Mouse (Mus musculus) myocyte (in vitro differentiated cells): ENCODE results near the gene Dcbld2. TPM values are rescaled to one million over a fixed set of nuclear protein-coding genes. Genes with fewer than 3 reads are reported as not detected.

Experiments
- H3K27me3 ChIP-seq: one replicate; pipeline ENCODE4 v1.6.1; 2011; ENCODE audit not compliant: control insufficient read depth, insufficient read depth, insufficient read length
- H3K36me3 ChIP-seq: one replicate; pipeline ENCODE4 v1.6.1; 2011; ENCODE audit not compliant: control insufficient read depth, insufficient read depth
- H3K4me2 ChIP-seq: one replicate; pipeline ENCODE4 v1.6.1; 2011; ENCODE audit warnings: low read depth, control low read depth
- H3K4me3 ChIP-seq: one replicate; pipeline ENCODE4 v1.5.1; 2011; ENCODE audit warnings: mild to moderate bottlenecking, control low read depth, moderate library complexity
- H3K79me2 ChIP-seq: one replicate; pipeline ENCODE4 v1.6.1; 2011; ENCODE audit not compliant: control insufficient read depth, insufficient read depth
- H3ac ChIP-seq: one replicate; pipeline ENCODE4 v1.6.1; 2011; ENCODE audit not compliant: control insufficient read depth, insufficient read length
- CEBPB ChIP-seq: IDR thresholded peaks from 2 replicates; pipeline ENCODE4 v1.6.1; 2011; ENCODE audit warnings: mild to moderate bottlenecking, moderate library complexity; ENCODE audit not compliant: poor library complexity, insufficient read depth, severe bottlenecking
- E2F4 ChIP-seq: IDR thresholded peaks from one replicate; pipeline ENCODE4 v1.6.1; 2011; ENCODE audit warnings: mild to moderate bottlenecking, control low read depth, moderate library complexity; ENCODE audit not compliant: insufficient read depth
- MAX ChIP-seq: IDR thresholded peaks from one replicate; pipeline ENCODE4 v1.6.1; 2011; ENCODE audit warnings: low read depth, mild to moderate bottlenecking, control low read depth
- MYOD1 ChIP-seq, 3 experiments: IDR thresholded peaks; one replicate each; pipeline ENCODE4 v1.6.1; 2011; ENCODE audit warnings: control low read depth in 2 of 3, low read depth in 2 of 3, mild to moderate bottlenecking in 2 of 3, moderate library complexity in 1 of 3; ENCODE audit not compliant: insufficient read length in 2 of 3, control insufficient read depth in 1 of 3
- MYOG ChIP-seq, 3 experiments: IDR thresholded peaks; one replicate each; pipeline ENCODE4 v1.6.1; 2011; ENCODE audit warnings: control low read depth in 2 of 3, low read depth in 2 of 3, mild to moderate bottlenecking in 2 of 3; ENCODE audit not compliant: insufficient read length in 2 of 3, control insufficient read depth in 1 of 3, insufficient read depth in 1 of 3
- POLR2A ChIP-seq: IDR thresholded peaks from one replicate; pipeline ENCODE4 v1.6.1; 2011; ENCODE audit warnings: low read depth, mild to moderate bottlenecking, control low read depth, moderate library complexity; ENCODE audit not compliant: insufficient read length
- POLR2AphosphoS2 ChIP-seq: IDR thresholded peaks from one replicate; pipeline ENCODE4 v1.6.1; 2011; ENCODE audit warnings: low read depth, control low read depth; ENCODE audit not compliant: insufficient read length
- REST ChIP-seq: IDR thresholded peaks from one replicate; pipeline ENCODE4 v1.6.1; 2011; ENCODE audit warnings: mild to moderate bottlenecking, control low read depth, moderate library complexity; ENCODE audit not compliant: insufficient read depth, insufficient read length
- SRF ChIP-seq: IDR thresholded peaks from one replicate; pipeline ENCODE4 v1.6.1; 2011; ENCODE audit warnings: low read depth; ENCODE audit not compliant: control insufficient read depth, insufficient read length
- TCF12 ChIP-seq: IDR thresholded peaks from one replicate; pipeline ENCODE4 v1.6.1; 2011; ENCODE audit warnings: mild to moderate bottlenecking, control low read depth; ENCODE audit not compliant: poor library complexity, insufficient read depth, severe bottlenecking
- TCF3 ChIP-seq: IDR thresholded peaks from one replicate; pipeline ENCODE4 v1.6.1; 2011; ENCODE audit warnings: low read depth, control low read depth; ENCODE audit not compliant: insufficient read length
- USF1 ChIP-seq: IDR thresholded peaks from one replicate; pipeline ENCODE4 v1.6.1; 2011; ENCODE audit warnings: low read depth, mild to moderate bottlenecking, control low read depth, moderate library complexity
- polyA plus RNA-seq: library from polyadenylated mRNA; unstranded; fragments of >200 nt; fragmentation: generic; extraction: Trizol; gene quantifications from one replicate; pipeline ENCODE4 v1.2.1, GENCODE M21; 2012; ENCODE audit warnings: missing spikeins

Dcbld2 gene
- polyA plus RNA-seq, 1 experiment: 10.4 TPM

DNA sequence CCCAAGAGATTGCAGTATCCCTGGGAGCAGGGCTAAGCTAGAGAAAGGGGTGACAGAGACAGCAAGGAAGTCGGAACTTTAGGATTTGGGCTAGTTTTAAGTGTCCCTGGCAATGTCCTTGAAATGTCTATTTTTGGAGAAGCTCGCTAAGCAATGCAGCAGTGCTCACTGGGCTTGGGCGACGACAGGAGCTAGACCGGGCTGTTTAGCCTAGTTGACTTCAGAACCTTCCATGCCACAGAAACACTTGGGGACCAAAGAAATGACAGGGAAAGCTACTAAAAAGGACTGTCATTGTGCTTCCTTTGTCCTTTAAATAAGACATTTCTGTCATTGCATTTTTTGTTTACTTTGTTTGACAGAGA is 73.6 kb downstream of the Dcbld2 start:
- Histone ChIP-seq H3ac (no peak overlapping the region), H3K79me2 (no peaks in the 10 kb centered on the region), H3K27me3 (no peaks in the 10 kb centered on the region), H3K36me3 (no peaks in the 10 kb centered on the region), H3K4me2 (no peak overlapping the region), H3K4me3 (no peak overlapping the region)
- TF ChIP-seq SRF (no peak), TCF3 (no peak), E2F4 (no peak), POLR2AphosphoS2 (no peak)

DNA sequence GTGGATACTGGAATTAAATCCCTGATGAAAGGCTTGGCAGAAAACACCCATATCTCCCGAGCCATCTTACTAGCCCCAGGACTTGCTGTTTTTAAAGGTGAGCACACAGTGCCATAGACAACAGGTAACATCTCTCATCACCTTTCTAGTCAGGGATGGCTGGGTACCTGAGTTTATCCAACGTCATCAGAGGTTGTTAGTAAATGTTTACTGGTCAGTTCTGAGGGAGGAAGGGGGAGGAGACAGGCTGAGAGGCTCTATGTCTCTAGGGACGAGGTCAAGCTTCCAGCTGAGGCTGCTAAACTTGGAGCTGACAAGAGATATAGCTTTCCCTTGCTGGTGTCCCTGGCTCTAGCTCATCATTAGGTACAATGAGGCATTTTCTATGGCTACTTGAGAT is 74.1 kb downstream of the Dcbld2 start:
- H3K4me3 ChIP-seq: no peak overlapping the region
- H3K27me3 ChIP-seq: no peaks in the 10 kb centered on the region
- no peaks in the 10 kb centered on the region for H3K36me3 ChIP-seq
- H3K4me2 ChIP-seq: no peak overlapping the region
- H3K79me2 ChIP-seq: no peaks in the 10 kb centered on the region
- no peak overlapping the region for H3ac ChIP-seq
- TF ChIP-seq SRF: no peak

DNA sequence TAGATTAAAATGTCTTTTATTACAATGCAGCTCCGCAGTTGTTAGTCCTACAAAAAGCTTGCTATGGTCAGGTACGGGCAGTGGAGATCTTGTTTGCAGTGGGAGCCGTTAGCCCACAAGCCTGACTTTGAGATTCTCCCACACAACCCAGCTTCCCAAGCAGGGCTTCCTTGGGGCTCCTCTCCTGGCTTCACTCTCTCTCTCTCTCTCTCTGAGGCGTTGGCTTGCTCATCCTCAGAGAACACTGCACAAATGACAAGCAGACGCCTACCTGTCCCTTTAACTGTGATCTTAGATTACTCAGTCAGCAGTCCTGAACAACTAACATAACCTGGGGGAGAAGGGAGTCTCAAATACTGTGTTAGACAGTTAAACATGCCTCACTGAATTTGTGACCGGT is 79.6 kb downstream of the Dcbld2 start:
- H3K36me3 ChIP-seq: no peaks in the 10 kb centered on the region
- TF ChIP-seq TCF3 (no peak), POLR2AphosphoS2 (no peak), MYOG (IDR thresholded peaks at IDR 0.05; ENCODE audit: control insufficient read depth in 1 of 3, insufficient read depth in 1 of 3, insufficient read length in 2 of 3, low read depth in 2 of 3) (no peak), E2F4 (no peak), MYOD1 (IDR thresholded peaks at IDR 0.05; ENCODE audit: control insufficient read depth in 1 of 3, insufficient read length in 2 of 3, low read depth in 2 of 3) (no peak), TCF12 (no peak), SRF (no peak), REST (no peak), CEBPB (no peak), MAX (no peak), POLR2A (no peak), USF1 (no peak)
- H3K27me3 ChIP-seq: no peaks in the 10 kb centered on the region
- no peak overlapping the region for H3ac ChIP-seq
- H3K4me3 ChIP-seq: no peak overlapping the region
- no peak overlapping the region for H3K4me2 ChIP-seq
- H3K79me2 ChIP-seq: no peaks in the 10 kb centered on the region

DNA sequence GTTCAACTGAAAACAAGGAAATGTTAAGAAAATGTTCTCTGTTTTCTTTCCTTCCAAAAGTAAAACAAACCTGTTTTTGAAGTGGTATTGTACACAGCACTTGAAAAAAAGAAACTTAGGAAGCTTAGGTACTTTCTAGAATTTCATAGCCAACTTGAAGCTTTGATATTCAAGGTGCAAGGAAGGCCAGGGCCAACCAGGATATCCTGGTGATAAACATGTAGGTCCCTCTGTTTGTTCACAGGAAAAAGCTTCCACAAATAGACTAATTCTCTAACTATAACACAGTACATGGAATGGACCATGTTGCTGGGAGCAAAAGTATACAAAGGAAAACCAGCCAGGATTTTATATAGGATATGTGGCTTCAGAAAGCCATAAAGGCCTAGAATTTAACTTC is 88.5 kb downstream of the Dcbld2 start:
- H3ac ChIP-seq: no peak overlapping the region
- no peaks in the 10 kb centered on the region for H3K79me2 ChIP-seq
- TF ChIP-seq MYOG (IDR thresholded peaks at IDR 0.05; ENCODE audit: control insufficient read depth in 1 of 3, insufficient read depth in 1 of 3, insufficient read length in 2 of 3, low read depth in 2 of 3) (no peak), POLR2AphosphoS2 (no peak), USF1 (no peak), MYOD1 (IDR thresholded peaks at IDR 0.05; ENCODE audit: control insufficient read depth in 1 of 3, insufficient read length in 2 of 3, low read depth in 2 of 3) (no peak), CEBPB (no peak), TCF12 (no peak), POLR2A (no peak), TCF3 (no peak)
- no peak overlapping the region for H3K4me2 ChIP-seq
- H3K4me3 ChIP-seq: no peak overlapping the region
- no peaks in the 10 kb centered on the region for H3K36me3 ChIP-seq
- no peaks in the 10 kb centered on the region for H3K27me3 ChIP-seq

DNA sequence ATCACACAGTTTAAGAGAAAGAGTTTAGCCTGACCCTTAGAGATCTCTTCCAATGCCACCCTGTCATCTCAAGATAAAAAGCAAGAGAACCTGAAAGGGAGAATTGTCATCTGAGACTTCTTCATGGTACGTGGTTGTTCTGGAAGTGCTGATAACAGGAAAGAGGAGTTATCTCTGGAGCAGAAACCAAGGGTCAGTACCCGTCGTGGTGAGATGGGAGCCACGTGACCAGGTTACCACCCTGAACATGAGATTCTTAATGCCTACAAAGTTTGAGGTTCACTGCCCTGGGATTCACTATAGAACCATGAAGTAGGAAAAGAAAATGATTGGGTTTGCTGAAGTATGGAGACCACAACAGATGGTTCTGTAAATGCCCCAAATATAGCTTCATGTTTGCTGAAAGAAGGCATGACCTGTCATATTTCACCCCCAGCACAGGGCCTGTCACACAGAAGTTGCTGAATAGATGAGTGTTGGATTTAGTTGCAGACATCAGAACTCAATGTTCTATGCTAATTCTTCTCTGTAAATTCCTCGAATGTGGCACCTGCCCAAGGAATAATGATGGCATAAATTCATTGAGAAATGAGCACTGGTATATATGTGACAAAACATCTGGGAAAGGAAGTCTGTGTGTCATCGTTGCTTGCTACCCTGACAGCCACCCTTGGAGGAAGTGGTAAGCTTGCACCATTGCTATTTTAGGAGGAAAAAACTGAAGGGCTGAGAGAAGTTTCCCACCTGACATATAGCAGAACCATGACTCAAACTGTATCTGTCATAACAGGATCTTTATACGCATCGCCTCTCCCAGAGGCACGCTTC is 89.9 kb downstream of the Dcbld2 start:
- TF ChIP-seq REST: no peak
- TF ChIP-seq USF1: no peak
- H3ac ChIP-seq: no peak overlapping the region
- H3K36me3 ChIP-seq: no peaks in the 10 kb centered on the region
- no peaks in the 10 kb centered on the region for H3K79me2 ChIP-seq
- H3K4me2 ChIP-seq: no peak overlapping the region
- H3K4me3 ChIP-seq: no peak overlapping the region
- no peaks in the 10 kb centered on the region for H3K27me3 ChIP-seq

DNA sequence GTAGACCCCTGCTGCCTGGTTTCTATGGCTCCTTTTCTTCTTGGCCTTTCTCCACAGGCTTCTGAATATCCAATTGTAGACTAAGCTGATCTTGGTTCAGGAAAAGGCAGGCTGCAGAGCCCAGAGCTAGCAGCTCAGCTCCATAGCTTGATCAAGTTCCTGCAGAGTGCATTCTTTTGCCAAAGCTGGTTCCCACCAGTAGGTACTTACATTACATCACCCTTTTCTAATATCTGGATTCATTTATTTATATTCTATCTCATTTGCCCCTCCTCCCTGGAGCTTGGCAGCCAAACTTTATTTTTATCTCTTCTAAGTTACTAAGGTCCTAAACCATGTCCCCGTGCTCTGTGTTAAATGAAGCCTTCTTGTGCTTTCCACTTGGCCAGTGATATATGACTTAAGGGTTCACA is 90.9 kb downstream of the Dcbld2 start:
- TF ChIP-seq MYOD1 (IDR thresholded peaks at IDR 0.05; ENCODE audit: control insufficient read depth in 1 of 3, insufficient read length in 2 of 3, low read depth in 2 of 3): no peak
- no peak for TF ChIP-seq MYOG (IDR thresholded peaks at IDR 0.05; ENCODE audit: control insufficient read depth in 1 of 3, insufficient read depth in 1 of 3, insufficient read length in 2 of 3, low read depth in 2 of 3)
- TF ChIP-seq CEBPB: no peak
- TF ChIP-seq MAX: no peak
- TF ChIP-seq TCF12: no peak
- no peak for TF ChIP-seq TCF3
- no peak for TF ChIP-seq REST
- no peak for TF ChIP-seq POLR2AphosphoS2
- TF ChIP-seq E2F4: no peak
- TF ChIP-seq USF1: no peak
- TF ChIP-seq SRF: no peak
- TF ChIP-seq POLR2A: no peak
- H3K4me2 ChIP-seq: no peak overlapping the region

More for the DNA sequence above, 90.9 kb downstream of the Dcbld2 start:
- Histone ChIP-seq H3K36me3 (no peaks in the 10 kb centered on the region), H3K27me3 (no peaks in the 10 kb centered on the region), H3ac (no peak overlapping the region), H3K79me2 (no peaks in the 10 kb centered on the region), H3K4me3 (no peak overlapping the region)
